Mouse (Mus musculus) erythroblast, embryonic 14.5 days (primary cell): Measurements from ENCODE around the gene Ssmem1.

Source experiments
- GATA1 ChIP-seq: IDR thresholded peaks from 2 replicates; pipeline ENCODE4 v1.6.1; 2012; ENCODE audit warnings: low read length, inconsistent platforms, mixed read lengths
- TAL1 ChIP-seq: IDR thresholded peaks from 3 replicates; pipeline ENCODE4 v1.6.1; 2012; ENCODE audit warnings: low read length, inconsistent platforms, mixed read lengths

DNA sequence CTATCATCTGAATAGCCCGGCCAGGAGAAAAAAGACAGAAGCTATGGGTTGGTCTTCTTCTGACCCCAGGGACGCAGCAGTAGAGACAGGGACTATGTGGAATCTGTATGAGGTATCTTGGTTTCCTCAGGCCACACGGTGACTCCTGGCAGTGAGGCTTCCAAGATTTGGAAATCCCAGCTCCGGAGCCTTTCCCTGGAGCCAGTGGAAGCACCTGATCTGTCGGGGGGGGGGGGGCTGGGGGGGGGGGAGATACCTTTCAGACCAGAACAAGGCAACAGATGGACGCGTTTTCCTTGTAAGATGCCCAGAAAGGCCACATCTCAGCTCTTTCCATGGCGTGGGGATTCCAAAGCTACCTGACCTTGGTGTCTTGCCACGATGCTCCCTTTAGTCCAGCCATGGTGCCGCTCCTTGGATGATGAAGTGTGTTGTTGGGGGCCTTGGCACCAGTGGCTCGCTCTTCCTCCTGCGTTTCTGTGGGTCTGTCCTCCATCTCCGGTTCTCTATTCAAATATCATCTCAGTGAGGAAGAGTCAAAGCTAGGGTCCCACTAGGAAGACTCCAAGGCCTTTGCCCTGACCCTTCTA, 47.8 kb upstream of the Ssmem1 start:
- no peak for TF ChIP-seq GATA1
- TF ChIP-seq TAL1, result no peak
